Mouse (Mus musculus): ENCODE measurements around the gene Sycp2l. TPM values are rescaled to one million over a fixed set of nuclear protein-coding genes. Genes with fewer than 3 reads are reported as not detected.

Gene Sycp2l
- total RNA-seq, 2 experiments from 2014 or later = not detected

DNA sequence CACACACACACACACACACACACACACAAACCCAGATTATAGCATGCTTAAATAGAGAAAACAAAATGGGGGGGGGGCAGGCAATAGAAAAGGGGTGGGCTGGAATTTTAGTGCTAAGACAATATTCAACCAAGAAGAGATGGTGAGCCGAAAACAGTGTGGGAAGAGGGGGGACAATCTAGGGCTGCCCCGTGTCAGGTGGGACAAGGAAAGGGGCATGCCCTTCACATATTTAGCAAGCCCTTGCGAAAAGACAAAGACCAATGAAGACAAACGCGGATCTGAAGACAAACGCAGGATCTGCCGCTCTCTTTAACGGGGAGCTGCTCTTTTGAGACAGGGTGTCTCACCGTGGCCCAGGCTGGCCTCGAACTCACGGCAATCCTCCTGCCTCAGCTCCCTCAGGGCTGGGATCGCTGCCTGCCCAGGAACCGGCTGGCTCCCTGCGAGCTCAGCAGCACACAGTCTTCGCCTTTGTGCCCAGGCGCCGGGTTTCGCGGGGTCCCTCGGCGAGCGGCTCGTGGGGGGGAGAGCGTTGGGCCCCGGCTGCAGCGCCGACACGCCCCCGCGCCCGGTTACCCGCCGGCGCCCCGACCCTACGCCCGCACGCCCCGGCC, 105.7 kb downstream of the Sycp2l start:
- intact Hi-C loops (cut with DNase I) = no loop called here
- no peak for DNase-seq

DNA sequence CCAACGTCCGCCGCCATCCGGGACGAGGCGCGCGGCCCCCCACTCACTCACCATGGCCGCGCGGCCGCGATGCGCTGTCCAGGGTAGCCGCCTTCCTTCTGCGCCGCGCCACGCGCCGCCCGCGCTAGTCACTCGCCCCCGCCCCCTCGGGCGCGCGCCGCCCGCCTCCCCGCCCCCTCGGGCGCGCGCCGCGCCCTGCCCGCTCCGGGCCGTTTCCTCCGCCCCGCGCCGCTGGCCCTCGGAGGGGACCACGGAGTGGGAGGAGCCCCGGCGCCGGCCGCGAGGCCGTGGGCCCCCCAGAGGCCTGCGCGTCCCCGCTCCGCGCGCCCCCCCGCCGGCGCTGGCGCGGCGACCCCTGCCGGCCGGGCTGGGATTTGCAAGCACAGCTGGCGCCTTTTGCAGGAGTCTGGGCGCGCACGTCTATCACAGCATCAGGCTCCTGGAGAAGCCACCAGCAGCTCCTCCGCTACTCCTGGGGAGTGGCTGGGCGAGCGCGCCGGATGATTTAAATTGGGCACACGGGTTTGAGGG, 106.3 kb downstream of the Sycp2l start, which contains the start of gene Elovl2:
Elovl2 (minus strand) TSS at position 102 of the 531 bp plus-strand sequence.
- peak; percentile 66 to 71 for DNase-seq
- intact Hi-C loops (cut with DNase I) = no loop called here

Other genes starting within 250 kb of the Sycp2l start
- gene Pak1ip1, start 113.3 kb upstream of the Sycp2l start, total RNA-seq (2021) = 10 to 100 TPM; 26.5 to 29.6 TPM
- gene Tmem14c, start 98.0 kb upstream of the Sycp2l start, total RNA-seq (2021) = 100 to 1,000 TPM; 180 to 198 TPM
- gene Mak, start 34.6 kb upstream of the Sycp2l start, total RNA-seq (2021) = not detected
- gene Gcm2, start 3.3 kb upstream of the Sycp2l start, total RNA-seq (2021) = not detected
- gene Elovl2, start 106.1 kb downstream of the Sycp2l start, total RNA-seq (2021) = under 1 TPM in 1 of 2 experiments, not detected in 1; 0.08 TPM
- 10 to 100 TPM; 23.6 to 25.0 TPM for gene Smim13, start 135.5 kb downstream of the Sycp2l start, total RNA-seq (2021)
- gene Gm17364, start 159.7 kb downstream of the Sycp2l start, total RNA-seq (2021) = not detected